Mouse (Mus musculus): ENCODE measurements around the gene Olfr389. TPM values are rescaled to one million over a fixed set of nuclear protein-coding genes. Genes with fewer than 3 reads are reported as not detected.

The Olfr389 gene
- not detected for polyA plus RNA-seq (2012; fragmentation: generic; extraction: Trizol)

GRCm38 (mm10) chr11:73780613-73781012 lies at the start of gene Olfr389:
Gene Olfr389, minus strand, starts transcription at chr11:73780713.

GRCm38 (mm10) chr11:73816949-73817348 lies 36.4 kb upstream of the Olfr389 start, which contains the start of gene Olfr392:
Gene Olfr392, minus strand, starts transcription at chr11:73817049.

GRCm38 (mm10) chr11:73802952-73803351 lies 22.4 kb upstream of the Olfr389 start, which contains the start of gene Olfr391-ps:
Gene Olfr391-ps, minus strand, starts transcription at chr11:73803052.

GRCm38 (mm10) chr11:73782664-73783063 lies 2.2 kb upstream of the Olfr389 start, which contains the start of gene Olfr390:
Gene Olfr390, plus strand, starts transcription at chr11:73782964.

Other genes starting within 250 kb of the Olfr389 start
- not detected for gene Olfr385, start 187.7 kb downstream of the Olfr389 start, polyA plus RNA-seq (2012; fragmentation: generic; extraction: Trizol)
- gene Olfr384, start 182.1 kb downstream of the Olfr389 start, polyA plus RNA-seq (2012; fragmentation: generic; extraction: Trizol): not detected
- gene Zfp735, start 91.9 kb downstream of the Olfr389 start, polyA plus RNA-seq (2012; fragmentation: generic; extraction: Trizol): not detected
- not detected for gene Olfr390, start 2.3 kb upstream of the Olfr389 start, polyA plus RNA-seq (2012; fragmentation: generic; extraction: Trizol)
- not detected for gene Olfr391-ps, start 22.3 kb upstream of the Olfr389 start, polyA plus RNA-seq (2012; fragmentation: generic; extraction: Trizol)
- not detected for gene Olfr392, start 36.3 kb upstream of the Olfr389 start, polyA plus RNA-seq (2012; fragmentation: generic; extraction: Trizol)
- gene Olfr393, start 70.7 kb upstream of the Olfr389 start, polyA plus RNA-seq (2012; fragmentation: generic; extraction: Trizol): not detected
- gene Olfr394, start 110.1 kb upstream of the Olfr389 start, polyA plus RNA-seq (2012; fragmentation: generic; extraction: Trizol): not detected
- gene Olfr395, start 128.6 kb upstream of the Olfr389 start, polyA plus RNA-seq (2012; fragmentation: generic; extraction: Trizol): not detected
- not detected for gene Olfr23, start 156.0 kb upstream of the Olfr389 start, polyA plus RNA-seq (2012; fragmentation: generic; extraction: Trizol)
- not detected for gene Olfr397, start 180.1 kb upstream of the Olfr389 start, polyA plus RNA-seq (2012; fragmentation: generic; extraction: Trizol)
- not detected for gene Olfr398, start 209.7 kb upstream of the Olfr389 start, polyA plus RNA-seq (2012; fragmentation: generic; extraction: Trizol)